Mouse (Mus musculus) c-Kit-positive CD71-negative TER-119-negative erythroid progenitor cells, embryonic 14.5 days (primary cell): ENCODE results near the gene Map2k5.

Source experiments
- DNase-seq: peaks from one replicate; pipeline ENCODE4 v3.0.0-alpha.2; 2013; ENCODE audit warnings: low read depth

Gene Map2k5

DNA sequence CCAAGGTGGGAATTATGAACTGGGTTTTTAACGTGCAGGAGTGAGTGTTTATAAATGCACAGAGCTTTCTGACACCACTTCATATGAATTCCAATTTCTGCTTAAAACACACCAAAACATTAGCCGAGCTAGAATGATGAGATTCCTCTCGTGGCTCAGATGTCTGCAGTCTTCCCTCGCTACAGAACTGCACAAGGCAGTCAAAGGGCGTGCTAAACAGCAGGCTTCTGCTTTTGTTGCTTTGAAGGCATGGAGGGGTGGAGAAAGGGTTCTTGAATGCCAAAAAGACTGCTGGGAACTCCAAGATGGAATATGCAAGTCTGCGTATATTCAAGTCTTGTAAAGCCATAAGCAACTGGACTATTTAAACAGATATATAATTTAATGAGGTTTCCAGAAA, 38.4 kb downstream of the Map2k5 start:
- no peak for DNase-seq

DNA sequence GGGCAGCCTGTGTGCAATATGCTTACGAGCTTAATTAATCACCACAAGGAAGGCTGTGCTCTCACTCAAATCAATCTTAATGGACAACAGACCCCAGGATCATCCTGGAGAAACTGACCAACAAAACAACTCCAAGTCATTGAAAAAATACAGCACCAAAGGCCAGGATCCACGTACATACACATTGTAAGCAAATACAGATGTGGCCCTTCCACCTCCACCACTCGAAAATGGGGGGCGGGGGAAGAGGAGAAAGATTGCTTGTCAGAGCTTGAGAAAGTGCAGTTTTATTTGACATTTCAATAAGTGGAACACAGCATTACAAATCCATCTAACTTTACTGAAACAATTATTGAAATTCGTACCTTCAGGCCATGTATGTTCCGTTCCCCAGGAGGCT, 39.0 kb downstream of the Map2k5 start:
- no peak for DNase-seq

DNA sequence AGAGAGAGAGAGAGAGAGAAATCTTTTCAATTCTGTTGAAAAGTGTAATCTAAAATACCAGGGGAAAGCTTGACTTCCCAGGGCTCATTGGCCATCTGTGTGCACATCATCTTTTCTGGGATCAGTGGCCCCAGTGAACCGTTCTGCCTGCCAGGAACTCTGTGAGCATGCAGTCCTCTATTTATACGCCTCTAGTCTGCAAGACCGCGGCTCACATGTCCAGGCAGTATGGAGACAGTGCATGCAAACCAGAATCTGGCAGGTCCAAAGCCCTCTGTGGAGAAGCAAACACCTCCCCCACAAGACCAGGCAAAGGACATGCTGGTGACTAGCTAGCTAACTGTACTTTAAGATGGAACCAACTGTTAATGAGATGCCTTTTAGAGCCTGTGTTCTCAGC, 41.9 kb downstream of the Map2k5 start:
- DNase-seq, result no peak

DNA sequence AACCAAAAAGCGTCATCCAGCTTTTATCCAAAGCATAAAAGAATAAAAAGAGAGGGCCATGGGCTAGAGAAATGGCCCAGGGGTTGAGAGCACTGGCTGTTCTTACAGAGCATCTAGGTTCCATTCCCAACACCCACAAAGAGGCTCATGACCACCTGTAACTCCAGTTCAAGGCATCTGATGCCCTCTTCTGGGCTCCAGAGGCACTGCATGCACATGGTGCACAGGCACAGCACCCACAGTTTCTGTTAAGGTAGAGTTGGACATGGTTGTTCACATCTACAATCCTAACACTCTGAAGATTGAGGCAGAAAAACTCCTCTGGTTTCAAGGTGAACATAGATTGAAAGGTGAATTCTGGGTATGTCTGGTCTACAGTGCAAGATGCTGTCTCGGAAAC, 44.6 kb downstream of the Map2k5 start:
- DNase-seq, result no peak

DNA sequence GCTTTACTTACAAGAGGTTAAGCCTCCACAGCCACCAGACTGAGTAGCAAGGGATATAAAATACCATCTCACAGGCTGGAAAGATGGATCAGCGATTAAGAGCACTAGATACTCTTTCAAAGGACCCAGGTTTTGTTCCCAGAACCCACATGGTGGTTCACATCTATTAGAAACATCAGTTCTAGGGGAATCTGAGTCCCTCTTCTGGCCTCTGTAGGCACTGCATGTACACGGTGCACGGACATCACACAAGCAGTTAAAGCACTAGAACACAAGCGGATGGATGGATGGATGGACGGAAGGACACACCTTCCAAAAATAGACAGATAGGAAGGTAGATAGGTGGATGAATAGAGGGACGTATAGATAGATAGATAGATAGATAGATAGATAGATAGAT, 46.5 kb downstream of the Map2k5 start:
- no peak for DNase-seq

DNA sequence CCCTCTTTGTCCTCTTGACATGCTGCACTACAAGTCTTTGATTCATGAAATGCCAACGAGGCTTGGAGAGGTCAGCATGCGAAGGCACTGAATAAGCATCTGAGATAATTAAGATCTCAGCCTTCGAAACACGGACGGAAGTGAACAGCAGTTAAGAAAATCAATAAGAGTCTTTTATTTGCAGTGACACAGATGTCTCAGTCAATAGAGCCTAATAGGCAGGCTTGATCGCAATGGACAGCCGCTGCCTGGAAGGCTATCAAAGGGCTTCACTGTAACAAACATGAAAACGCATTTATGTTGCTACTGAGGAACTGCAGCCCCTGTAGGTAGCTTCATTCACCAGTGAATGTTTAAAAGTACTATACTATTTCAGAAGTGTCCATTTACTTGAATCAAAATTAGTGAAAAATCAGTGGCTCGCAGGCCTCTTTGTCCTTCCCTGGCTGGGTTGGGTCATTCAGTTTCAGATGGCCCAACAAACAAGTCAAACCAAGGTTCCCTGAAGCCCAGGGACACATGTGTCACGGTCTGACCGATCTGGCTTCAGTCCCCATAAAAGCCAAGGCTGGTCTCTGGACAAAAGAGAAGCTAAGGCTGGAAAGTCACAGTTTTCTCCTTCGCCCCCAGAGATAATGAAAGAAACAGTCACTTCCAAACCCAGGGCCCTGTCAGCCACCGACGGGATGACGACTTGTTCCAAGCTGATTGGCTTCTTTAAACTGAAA, 48.6 kb downstream of the Map2k5 start:
- no peak for DNase-seq

DNA sequence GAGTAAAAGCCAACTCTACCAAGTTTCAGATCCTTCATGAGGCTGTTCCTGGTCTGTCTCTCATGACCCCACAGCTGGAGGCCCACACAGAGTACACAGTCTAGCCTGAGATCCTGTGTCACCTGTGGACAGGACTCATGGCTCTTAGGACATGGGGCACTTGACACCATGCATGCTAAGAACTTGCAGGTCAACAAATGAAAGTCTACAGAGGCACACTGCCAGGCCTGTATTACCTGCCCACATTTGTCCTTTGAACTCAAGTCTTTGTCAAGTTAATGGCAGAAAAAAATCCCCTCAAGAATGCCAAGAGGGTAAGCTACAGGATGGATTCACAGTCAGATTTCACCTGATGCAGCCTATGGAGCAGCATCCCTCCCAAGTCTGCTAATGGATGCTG, 62.5 kb downstream of the Map2k5 start:
- no peak for DNase-seq

DNA sequence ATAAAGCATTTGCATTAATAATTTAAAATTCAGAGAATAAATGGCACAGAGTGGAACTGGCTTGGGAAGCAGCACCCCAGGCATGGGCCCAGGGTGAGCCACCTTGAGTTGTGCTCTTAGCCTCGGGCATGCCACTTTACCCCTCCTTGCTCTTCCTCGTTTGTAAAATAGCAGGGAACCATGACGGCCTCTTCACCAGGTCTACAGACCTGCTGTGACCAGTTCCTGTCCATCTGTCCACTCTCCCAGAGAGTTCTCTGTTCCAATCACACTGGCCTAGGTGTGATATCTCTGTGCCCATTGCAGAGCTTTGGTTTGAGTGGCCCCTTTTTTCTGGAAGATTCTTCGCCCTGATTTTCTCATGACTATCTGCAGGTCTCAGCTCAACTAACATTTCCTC, 63.6 kb downstream of the Map2k5 start:
- no peak for DNase-seq

DNA sequence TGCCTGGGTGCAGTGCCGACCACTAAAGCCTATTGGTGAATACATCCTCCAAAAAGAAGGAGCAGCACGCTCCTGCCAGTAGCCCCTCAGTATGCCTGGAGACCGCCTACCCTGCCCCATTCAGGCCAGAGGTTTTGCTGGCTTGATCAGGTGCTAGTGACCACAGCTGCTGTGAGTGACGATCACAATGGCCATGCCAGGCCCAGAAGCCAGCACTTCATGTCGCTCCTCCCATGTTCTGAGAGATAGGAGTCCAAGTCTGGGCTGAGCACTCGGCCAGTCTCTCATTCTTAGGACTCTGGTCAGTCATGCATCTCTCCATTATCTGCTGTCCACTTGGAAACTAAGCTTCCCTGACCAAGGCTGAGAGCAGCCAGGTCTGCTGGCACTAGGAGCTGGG, 67.7 kb downstream of the Map2k5 start:
- DNase-seq, result no peak

DNA sequence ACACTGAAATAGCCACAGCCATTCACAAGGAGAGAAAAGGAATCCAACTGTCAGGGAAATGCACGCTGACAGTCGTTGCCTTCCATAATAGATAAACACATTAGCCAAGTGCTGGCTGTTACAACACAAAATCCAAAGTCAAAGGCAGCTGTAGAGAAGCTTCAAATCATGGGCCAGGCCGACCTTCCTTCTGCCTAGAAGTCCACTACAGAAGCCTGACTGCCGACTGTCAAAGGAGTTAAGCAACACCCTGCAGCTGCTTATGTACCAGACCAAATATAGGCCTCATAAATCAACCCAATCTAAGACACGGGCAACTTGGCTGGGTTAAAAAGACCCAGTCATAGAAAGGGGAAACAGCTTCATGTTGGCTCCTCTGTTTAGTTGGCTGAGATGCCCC, 68.7 kb downstream of the Map2k5 start:
- DNase-seq, result no peak

DNA sequence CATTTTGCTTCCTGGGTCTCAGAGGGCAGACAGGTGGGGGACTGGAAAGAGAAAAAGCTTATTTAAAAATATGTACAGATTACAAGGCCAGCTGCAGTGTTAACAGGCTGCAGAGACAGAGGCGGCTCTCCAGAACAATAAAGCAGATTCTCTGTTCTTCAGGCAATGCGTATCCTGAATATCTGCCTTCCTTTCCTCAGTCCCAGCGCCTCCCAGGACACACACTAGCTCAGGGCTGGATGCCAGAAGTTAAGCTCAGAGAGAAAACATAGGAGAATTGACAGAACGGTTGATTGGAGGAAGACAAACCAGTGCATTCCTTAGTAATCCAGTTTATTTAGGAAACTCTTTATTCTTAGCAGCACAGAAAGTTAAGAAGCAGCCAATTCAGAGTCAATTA, 69.3 kb downstream of the Map2k5 start:
- DNase-seq, result no peak

DNA sequence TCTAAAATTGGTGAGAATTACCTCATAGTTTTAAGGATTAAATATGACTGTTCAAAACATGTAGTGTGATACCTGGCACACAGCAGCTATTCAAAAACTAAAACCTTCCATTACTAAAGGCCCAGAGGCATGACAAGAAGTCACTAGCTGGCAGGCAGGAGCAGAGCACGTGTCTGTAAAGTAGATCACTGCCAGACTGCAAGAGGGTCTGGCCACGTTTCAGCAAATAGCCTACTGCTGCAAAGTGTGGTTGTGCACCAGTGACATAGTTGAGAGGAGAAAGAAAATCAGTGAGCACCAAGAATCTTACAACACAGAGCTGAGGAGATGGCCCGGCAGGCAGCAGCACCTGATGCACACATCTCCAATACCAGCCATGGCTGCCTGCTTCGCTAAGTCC, 75.2 kb downstream of the Map2k5 start:
- no peak for DNase-seq

DNA sequence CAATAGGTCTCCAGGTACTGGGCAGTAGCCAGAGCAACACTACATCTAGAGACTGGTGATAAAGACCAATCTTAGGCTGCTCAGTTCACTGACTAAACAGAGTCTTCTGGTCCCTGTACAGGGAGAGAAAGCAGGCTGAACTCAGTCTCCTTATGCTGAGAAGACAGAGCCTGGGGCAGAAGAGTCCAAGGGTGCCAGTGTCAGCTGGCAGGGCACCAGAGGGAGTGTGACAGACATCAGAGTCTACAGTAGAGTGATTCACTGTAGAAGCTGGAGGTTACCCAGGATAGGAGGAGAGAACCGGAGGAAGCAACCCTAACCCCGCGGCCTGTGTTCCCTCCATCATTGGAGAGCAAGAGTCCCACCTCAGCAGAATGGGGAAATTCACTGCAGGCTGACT, 79.0 kb downstream of the Map2k5 start:
- DNase-seq, result no peak

DNA sequence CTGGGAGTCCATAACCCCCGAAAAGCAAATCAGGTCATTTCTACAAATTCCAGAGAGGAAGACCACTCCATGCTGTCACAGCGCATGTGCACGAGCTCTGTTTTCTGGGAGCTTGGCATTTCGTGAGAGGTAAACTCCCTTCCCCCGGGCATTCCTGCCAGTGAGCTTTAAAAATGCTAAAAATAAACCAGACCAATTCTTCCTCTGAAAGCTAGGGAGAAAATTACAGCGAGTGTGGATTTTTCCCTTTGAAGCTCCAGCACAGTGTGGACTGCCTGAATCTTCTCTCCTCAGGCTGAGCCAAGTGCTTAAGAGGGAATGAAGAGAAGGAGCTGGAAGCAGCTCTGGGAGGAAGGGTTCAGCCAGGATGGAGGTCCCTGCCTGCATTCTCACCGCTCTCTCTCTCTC, 82.1 kb downstream of the Map2k5 start:
- no peak for DNase-seq

DNA sequence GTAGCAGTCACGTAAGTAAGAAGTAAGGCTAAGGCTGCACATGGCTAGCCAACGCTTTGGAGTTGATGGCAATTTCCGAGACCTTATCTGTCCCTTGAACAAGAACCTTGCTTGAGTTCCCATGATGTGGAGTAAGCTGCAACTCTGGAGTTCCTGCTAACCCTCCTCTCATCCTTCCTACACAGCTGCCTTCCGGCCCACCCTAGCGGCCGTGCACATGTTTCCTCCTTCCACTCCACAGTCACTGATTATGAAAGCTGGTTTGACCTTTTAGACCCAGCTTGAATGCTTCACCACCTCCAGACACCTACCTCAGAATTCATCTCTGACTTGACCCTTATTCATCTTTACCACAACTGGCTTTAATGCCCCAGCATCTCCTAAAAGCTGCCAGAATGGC, 82.9 kb downstream of the Map2k5 start:
- DNase-seq, result no peak

DNA sequence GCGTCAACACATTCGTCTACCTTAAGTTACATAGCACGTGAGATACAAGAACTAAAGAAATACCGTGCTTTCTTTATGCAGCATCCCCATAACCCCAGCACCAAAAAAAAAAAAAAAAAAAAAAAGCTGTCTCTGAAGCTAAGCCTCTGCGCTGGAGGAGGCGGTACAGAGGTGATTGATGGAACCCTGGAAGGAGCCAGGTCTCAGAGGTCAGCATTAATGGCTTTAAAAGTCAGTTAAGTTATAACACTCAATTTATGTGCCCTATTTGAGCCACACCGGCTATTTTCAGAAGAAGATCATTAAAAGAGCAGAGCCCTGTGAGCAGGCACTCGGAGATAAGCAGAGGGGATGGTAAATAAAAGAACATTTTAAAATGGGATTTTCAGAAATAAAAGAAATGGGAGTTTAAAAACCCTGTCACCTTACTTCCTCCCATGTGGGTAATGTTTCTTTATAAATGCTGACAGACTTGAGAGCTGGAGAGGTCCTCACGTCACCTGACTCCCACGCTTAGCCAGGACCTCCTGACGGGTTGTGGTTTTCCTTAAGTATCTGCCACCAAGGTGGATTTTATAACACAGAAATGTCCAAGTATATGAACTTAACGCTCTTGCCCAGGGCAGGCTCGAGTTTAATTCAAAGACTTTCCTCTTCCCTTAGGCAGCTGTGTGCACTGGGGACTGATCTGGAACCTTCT, 83.8 kb downstream of the Map2k5 start:
- DNase-seq, result no peak

DNA sequence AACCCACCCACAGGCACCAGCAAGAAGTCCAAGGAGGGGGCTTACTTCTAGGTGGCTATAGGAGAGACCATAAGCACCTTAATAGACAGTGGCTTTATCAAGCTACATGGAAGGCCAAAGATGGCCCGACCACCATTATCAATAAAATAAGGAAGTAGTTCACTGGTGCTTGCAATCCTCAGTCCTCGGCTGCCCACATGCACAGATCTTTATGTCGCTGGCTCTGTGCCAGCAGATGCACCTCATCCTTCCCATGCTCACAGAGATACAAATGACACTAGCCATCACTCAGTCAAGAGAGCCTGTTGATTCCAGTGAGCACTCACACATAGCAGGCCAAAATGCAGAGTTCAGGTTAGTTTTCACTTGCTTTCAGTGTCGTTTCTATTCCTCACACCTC, 89.0 kb downstream of the Map2k5 start:
- no peak for DNase-seq

DNA sequence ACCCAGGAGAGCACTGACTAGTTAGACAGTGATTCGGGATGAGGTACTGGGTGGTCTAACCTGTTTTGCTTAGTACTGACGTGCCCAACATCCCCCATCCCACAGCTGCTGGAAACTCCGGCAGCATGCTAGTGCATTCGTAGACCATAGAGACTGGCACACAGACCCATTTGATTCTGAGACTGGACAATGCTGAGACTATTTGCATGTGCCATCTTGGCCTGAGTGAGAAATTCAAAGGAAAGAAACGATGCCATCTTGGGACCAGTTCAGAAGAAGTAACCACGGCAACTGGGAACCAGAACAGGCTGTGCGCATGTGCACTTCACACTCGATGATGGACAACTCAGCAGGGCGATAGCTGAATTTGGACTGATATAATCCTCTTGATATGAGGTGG, 93.3 kb downstream of the Map2k5 start:
- DNase-seq, result no peak

DNA sequence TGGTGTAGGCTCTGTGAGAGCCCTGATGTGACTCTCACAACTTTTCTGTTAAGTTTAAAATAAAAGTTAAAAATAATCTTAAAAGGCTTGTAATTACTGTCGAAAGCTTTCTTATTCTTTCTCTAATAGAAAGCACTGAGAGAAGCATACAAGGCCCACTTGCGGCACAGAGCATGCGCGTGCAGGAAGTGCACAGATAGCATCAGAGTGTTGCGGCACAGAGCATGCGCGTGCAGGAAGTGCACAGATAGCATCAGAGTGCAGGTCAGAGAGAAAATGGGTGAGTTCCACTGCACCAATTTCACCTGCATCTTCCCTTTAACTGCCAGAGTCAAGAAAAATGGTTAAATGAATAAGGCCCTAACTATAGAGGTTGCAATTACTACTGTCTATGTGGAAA, 95.7 kb downstream of the Map2k5 start:
- DNase-seq, result no peak

DNA sequence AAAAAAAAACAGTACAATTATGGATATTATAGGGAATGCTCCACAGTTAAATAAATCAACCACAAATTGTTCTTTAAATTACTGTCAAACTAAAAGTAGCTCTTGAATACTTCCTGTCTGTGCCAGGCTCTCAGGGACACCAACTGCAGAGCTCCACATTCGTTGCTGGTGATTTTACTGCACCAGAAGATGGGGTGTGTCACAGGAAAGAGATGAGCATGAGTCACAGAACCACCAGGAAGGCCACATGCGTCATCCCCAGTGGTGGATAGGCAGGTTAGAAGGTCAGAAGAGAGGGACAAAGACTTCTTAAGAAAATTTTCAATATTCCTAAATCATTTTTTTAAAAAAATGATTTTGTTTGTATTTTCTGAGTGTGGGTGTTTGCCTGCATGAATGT, 96.6 kb downstream of the Map2k5 start:
- DNase-seq, result no peak

DNA sequence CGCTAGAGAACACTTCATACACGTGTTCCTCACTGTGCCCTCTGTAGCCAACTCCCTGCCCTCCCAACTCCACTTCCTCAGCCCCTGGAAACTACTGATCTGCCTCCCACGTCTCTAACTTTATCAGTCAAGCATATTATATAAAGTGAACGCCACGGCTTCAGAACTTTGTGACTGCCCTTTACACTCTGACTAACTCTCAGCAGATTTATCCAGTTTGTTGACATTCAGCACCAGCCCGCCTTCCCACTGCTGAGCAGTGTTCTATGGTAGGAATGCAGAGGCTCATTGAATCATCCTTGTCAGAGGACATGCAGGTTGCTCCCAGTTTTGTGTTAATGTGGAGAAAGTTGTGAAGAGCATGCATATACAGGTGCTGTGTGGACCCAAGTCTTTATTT, 103.9 kb downstream of the Map2k5 start:
- no peak for DNase-seq

DNA sequence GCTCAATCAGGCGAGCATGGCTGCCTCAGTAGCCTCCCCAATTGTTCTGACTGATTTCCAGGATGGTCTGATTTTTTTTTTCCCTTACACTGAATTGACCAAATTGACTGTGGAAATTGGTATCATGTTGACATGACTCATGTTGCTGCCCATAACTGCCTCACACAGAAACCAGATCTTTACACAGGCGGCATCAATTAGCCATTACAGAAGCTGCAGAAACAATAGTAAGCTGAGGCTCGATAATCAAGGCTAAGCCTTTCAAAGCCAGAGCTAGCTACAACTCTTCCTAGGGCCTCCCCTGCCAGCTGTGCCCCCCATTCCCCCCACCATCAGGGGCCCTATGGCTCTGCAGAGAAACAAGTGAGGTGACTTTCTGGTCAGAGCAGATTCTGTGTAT, 107.9 kb downstream of the Map2k5 start:
- no peak for DNase-seq

DNA sequence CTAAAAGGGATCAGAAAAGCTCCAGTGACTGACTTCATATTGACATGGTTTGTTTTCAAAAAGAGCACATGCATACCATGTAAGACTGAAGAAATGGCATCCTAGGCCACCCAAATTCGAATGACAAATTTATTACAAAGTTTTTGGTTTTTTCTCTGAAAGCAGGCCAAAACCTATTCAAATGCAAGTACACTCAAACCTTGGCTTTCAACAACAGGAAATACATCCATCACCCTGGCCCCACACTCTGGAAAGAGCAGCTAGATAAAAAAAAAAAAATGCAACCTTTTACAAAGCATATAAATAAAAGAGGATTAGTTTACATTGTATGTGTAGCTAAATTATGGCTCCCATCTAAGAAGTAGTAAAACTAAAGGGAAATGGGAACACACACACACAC, 114.5 kb downstream of the Map2k5 start:
- no peak for DNase-seq

DNA sequence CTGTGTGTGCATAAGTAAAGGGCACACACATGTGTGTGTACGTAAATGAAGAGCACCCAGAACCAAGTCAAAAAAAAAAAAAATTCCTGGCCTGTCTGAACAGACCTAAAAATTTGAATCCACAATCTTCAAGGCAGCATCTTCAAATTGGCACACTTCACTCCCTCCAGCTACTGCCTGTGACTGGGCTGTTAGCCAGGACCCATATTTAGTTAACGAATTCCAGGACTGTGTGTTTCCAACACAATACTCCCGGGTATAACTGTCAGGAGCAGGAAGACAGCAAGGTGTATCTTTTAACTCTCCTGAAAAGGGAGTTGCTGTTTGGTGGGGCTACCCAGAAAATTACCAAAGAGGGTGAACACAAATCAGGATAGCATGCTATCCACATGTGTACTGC, 118.9 kb downstream of the Map2k5 start:
- DNase-seq, result no peak
